Mouse (Mus musculus): ENCODE measurements around the gene Dapk2. TPM values are rescaled to one million over a fixed set of nuclear protein-coding genes. Genes with fewer than 3 reads are reported as not detected.

The Dapk2 gene
- polyA plus RNA-seq (2014; fragmentation: Illumina TruSeq; extraction: RNeasy Lipid Tissue Mini Kit (QIAGEN cat#74804); ENCODE audit: low read depth, low replicate concordance): 6.2 TPM

DNA sequence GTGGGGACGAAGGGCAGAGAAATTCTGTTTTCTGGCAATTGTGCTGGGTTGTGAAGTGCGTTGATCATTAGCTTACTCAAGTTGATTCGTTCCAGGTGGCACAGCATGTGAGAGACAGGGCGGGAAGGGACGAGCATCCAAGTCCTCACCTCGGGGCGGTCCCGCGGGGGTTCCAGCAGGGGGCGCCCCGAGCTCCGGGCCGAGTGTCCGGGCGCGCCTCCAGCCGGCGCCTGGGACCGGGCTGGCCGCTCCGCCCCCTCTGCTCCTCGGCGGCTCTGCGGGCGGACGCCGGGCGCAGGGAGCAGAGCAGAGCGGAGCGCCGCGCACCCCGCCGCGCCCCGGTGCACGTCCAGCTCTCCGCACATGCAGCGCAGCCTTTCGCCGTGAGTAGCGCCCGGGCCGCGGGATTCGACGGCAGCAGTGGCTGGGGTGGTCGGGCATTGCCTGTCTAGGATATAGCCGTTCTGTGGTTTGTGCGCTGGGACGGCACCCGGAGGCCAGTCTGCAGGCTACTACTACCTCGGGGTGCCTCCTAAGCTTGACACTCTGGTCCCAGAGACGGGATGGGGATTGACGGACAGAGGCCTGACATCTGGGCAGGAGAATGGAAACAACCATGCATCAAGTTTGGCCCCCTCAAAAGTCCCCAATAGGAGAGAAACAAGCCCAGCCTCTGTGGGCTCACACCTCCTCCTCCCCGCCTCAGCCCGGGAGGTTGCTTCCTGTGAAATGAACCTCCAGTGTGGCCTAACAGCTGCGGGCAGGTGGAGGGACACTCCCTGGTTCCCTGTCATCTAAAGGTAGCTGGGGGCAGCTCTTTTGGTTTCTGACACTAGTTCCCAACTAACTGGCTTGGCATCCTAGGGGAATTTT is at the start of gene Dapk2:
Gene Dapk2, plus strand, starts transcription at position 266 of the 873 bp plus-strand sequence.

DNA sequence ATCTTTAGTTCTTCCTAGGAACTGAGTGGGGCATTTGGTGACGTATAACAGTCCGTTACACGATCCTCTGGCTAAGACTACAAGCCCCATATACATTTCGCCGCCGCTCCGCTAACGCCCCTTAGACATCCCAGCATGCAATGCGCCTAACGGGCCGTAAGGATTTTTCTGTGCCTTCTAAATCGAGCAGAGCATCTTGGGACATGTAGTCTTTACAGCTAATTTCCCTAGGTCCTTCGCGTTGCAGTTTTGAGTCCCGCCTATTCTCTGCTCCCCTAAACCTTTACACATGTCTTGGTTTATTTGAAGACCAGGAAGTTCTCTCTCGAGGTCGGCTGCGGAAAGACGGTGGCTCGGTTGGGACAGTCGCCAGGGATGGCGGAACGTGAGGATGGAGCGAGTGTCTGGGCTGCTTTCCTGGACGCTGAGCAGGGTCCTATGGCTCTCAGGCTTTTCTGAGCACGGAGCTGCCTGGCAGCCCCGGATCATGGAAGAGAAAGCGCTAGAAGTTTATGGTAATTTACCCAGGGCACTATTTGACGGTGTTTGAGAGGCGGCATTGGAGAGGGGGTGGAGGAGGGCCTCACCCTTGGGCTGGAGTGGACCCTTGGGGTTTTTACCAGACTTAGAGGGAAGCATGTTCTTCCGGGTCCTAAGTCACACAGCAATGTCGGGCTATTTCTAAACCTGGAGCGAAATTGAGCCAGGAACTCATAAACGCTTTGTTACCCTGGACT is 31.4 kb upstream of the Dapk2 start, which contains the start of the genes Snx1 and Ciao2a:
Gene Snx1, minus strand, starts transcription at position 132 of the 737 bp plus-strand sequence.
Gene Ciao2a, plus strand, starts transcription at position 156 of the 737 bp plus-strand sequence.

Other genes with a start within 250 kb of the Dapk2 start
- 30.1 TPM for gene Trip4, start 249.4 kb upstream of the Dapk2 start, polyA plus RNA-seq (2014; fragmentation: Illumina TruSeq; extraction: RNeasy Lipid Tissue Mini Kit (QIAGEN cat#74804); ENCODE audit: low read depth, low replicate concordance)
- gene Csnk1g1, start 249.3 kb upstream of the Dapk2 start, polyA plus RNA-seq (2014; fragmentation: Illumina TruSeq; extraction: RNeasy Lipid Tissue Mini Kit (QIAGEN cat#74804); ENCODE audit: low read depth, low replicate concordance): 9.6 TPM
- 768 TPM for gene Ppib, start 98.0 kb upstream of the Dapk2 start, polyA plus RNA-seq (2014; fragmentation: Illumina TruSeq; extraction: RNeasy Lipid Tissue Mini Kit (QIAGEN cat#74804); ENCODE audit: low read depth, low replicate concordance)
- 5.8 TPM for gene Snx22, start 88.5 kb upstream of the Dapk2 start, polyA plus RNA-seq (2014; fragmentation: Illumina TruSeq; extraction: RNeasy Lipid Tissue Mini Kit (QIAGEN cat#74804); ENCODE audit: low read depth, low replicate concordance)
- gene Snx1, start 31.6 kb upstream of the Dapk2 start, polyA plus RNA-seq (2014; fragmentation: Illumina TruSeq; extraction: RNeasy Lipid Tissue Mini Kit (QIAGEN cat#74804); ENCODE audit: low read depth, low replicate concordance): 196 TPM
- 51.8 TPM for gene Ciao2a, start 31.6 kb upstream of the Dapk2 start, polyA plus RNA-seq (2014; fragmentation: Illumina TruSeq; extraction: RNeasy Lipid Tissue Mini Kit (QIAGEN cat#74804); ENCODE audit: low read depth, low replicate concordance)
- gene Herc1, start 192.2 kb downstream of the Dapk2 start, polyA plus RNA-seq (2014; fragmentation: Illumina TruSeq; extraction: RNeasy Lipid Tissue Mini Kit (QIAGEN cat#74804); ENCODE audit: low read depth, low replicate concordance): 15.3 TPM

Data from adipose tissue, adult 10 weeks (tissue).